Mouse (Mus musculus) cerebellum, adult (tissue): ENCODE measurements around the gene Olfr828.

ENCODE experiments used
- ATAC-seq: cut with Nextera tagmentation; 2 replicates; pipeline ENCODE4 v1.9.2; 2017; ENCODE audit warnings: mild to moderate bottlenecking, moderate library complexity, mixed read lengths; ENCODE audit not compliant: insufficient number of reproducible peaks, low FRiP score, low TSS enrichment

Olfr828 gene

DNA sequence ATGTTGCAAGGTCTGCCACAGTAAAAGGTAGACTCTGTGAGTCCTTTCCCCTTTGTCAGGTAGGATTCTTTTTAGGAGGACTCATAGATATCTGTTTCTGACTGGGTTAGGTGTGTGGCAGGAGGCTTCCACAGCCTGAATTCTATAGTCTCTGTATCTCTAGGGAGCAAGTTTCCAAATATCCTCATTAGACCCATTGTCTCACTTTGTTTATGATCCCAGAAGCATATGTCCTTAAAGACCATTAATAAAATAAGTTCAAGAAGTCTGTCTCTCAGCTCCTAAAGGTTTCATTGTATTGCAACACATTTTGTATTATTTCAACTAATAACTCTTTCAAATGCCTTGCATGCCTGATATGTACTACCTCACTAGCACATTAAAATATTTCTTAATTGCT lies at the start of gene Olfr828:
Gene Olfr828 (minus strand): TSS at position 101 of the 400 bp plus-strand sequence.
- ATAC-seq, result no peak

DNA sequence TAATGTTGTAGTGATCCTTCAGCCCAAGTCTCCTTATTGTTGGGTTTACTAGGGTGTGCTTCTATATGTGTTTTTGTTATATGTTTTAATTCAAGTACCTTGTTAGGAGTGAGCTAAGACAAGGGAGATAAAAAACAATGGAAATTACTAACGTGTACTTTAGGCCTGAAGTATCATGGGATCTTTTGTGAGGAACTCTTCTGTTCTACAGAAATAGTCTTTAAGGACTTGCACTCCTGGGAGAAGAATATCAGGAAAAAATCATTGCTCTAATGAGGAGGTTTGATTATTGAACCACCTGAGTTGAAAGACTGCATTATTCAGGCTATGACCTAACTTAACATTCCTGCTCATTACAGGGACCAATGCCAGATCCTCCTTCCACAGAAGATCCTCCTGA lies 35.3 kb upstream of the Olfr828 start, which contains the start of gene Olfr829:
Gene Olfr829 (plus strand): TSS at position 301 of the 400 bp plus-strand sequence.
- ATAC-seq, result no peak

DNA sequence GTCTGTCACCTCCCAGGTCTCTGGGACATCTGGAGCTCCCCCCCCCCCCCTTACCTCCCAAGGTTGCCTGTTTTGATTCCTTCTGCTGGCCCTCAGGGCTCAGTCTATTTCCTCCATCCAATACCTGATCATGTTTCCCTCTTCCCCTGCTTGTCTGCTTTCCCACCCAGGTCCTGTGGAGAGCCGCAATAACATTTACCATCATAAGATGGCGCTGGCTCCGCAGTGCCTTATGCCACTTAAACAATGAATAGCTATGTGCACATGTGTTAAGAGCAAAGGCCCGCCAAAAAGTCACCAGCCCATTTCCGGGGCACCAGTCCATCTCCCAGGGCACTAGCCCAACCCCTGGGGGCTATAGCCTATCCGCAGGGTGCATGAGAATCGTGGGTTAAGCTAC lies 34.0 kb downstream of the Olfr828 start:
- no peak for ATAC-seq

DNA sequence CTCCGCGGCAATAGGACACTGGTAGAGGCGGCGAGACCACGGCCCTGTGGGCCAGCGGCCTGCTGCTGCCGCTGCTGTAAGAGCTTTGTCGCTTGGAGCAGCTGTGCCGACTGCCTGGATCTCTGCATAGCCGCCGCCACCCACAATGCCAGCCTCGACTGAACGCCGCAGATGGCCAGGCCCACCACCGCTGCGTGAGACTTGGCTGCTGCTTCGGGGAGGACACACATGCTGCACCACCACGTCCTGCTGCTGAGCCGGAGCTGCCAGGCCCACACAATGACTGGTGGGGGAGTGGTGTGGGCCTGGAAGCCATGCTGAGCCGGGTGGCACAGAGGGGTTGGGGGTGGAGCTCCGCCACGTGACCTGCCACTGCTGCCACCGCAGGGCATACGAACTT lies 39.9 kb downstream of the Olfr828 start:
- no peak for ATAC-seq

DNA sequence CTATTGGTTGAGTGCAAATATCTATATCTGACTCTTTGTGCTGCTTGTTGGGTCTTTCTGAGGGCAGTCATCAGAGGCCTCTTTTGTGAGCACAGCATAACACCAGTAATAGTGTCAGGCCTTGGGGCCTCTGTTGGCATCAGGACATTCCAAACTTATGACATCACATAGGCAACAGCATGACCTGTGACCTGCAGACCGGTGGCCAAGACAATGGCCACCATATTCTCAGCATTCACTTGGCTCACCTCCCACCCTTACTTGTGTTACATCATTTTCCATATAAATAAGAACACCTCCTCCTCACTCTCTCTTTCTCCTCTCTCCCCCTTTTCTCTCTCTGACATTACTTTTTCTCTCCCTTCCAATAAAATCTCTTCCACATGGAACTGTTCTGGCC lies 40.3 kb downstream of the Olfr828 start:
- ATAC-seq, result no peak
